Mouse (Mus musculus): ENCODE measurements around the gene Axl.

DNA sequence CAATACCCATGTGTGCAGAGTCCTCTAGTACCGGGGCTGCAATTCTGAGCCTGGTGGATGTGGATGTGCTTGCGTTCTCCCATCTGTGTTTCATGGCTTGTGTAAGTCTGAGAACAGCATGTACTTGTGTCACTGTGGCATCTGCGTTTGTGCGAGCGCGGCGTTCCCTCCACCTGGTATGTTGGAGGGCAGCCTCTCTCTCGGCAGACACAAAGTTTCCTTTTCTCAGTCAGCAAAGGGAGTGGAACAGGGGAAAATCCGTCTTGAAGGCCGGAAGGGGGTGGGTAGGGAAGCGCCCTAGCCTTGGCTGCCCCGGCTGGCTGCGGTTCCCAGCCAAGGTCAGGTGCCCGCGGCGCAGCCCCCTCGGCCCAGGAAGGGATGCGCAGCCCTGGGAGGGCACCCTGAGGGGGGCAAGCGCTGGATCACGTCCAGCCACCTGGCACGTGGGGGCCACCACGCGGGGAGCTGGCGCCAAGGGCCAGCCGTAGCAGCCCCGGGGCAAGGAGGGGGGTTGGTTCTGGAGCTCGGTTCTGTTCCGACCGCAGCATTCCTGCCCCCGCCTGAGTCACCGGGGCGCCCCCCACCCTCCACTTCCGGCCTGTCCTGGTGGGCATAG is 7.1 kb downstream of the Axl start:
- no peak for TF ChIP-seq POLR2A (IDR thresholded peaks at IDR 0.05; ENCODE audit: low read depth, low read length)
- TF ChIP-seq CTCF (conservative IDR thresholded peaks at IDR 0.05; ENCODE audit: insufficient read depth, insufficient read length, low read depth, low read length), result no peak

All from kidney, adult 2 months (tissue).